In the genomic region with DNA sequence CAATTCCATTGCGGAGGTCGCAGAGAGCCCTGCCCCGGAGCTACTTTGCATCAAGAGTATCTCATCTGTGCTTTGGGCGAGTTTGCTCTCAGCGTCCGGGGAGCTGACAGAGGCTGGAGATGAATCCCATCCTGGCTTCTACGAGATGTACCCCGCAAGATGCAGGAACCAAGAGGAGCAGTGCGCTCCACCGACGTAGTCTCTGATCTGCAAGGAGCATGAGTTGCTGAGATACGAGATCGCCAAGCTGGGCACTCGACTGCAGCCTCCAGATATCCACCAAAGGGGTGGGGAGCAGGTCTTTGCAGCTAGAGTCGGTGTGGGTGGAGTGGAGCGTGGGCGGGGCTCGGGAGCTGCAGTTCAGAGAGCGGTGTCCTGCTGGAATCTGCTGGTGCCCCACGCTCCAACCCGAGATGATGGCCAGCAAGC, we compare ENCODE assay signal across 8 mouse cellular contexts. TPM values are rescaled to one million over a fixed set of nuclear protein-coding genes. Genes with fewer than 3 reads are reported as not detected.
DNase-seq lines count a peak whose midpoint lies in the region; ATAC-seq and TF ChIP-seq lines count a peak whose summit lies in the region.

Gene Ube2l6, plus strand, starts transcription at position 336 of the 429 bp plus-strand sequence.

- H3K27ac ChIP-seq in CH12.LX (ENCODE audit: insufficient read depth, low read depth), result no peak within 1 kb of the TSS
- peak within 1 kb of the TSS; percentile 84 for H3K27ac ChIP-seq in forebrain, embryonic 10.5 days
- peak within 1 kb of the TSS; percentile 82 for H3K27ac ChIP-seq in heart, embryonic 13.5 days (replicated peaks)
- H3K27ac ChIP-seq in kidney, embryonic 16.5 days (ENCODE audit: low read length), result peak within 1 kb of the TSS; percentile 43; the same call in 1 of the 2 replicates
- peak within 1 kb of the TSS; percentile 81 for H3K27ac ChIP-seq in liver, adult 2 months (replicated peaks; ENCODE audit: insufficient read depth, low read depth, low read length)
- H3K27ac ChIP-seq in stomach, embryonic 15.5 days, result peak within 1 kb of the TSS; percentile 63

- peaks cover 13% of the 10 kb centered on the region for H3K9me3 ChIP-seq in CH12.LX (replicated peaks; ENCODE audit: low read length)
- H3K9me3 ChIP-seq in forebrain, embryonic 10.5 days, result peaks cover 18% of the 10 kb centered on the region
- peaks cover 19% of the 10 kb centered on the region; the same call in 1 of the 2 replicates for H3K9me3 ChIP-seq in heart, embryonic 13.5 days
- H3K9me3 ChIP-seq in kidney, embryonic 16.5 days (ENCODE audit: low read length), result peaks cover 7% of the 10 kb centered on the region; the same call in 1 of the 2 replicates
- H3K9me3 ChIP-seq in stomach, embryonic 15.5 days, result no peaks in the 10 kb centered on the region

- no peak for TF ChIP-seq RAD21 in CH12.LX (IDR thresholded peaks at IDR 0.05; ENCODE audit: low read depth, low read length)

- dilution Hi-C loops in CH12.LX (cut with MboI; ENCODE audit: extremely low pct_ligation_motif_present, extremely low pct_unique_long_range_greater_than_20kb, low sequenced_read_pairs), result no loop called here

- peak; percentile 75 for ATAC-seq in heart, embryonic 13.5 days (ENCODE audit: extremely low read depth, insufficient number of reproducible peaks, low FRiP score, low TSS enrichment)
- ATAC-seq in kidney, embryonic 16.5 days (ENCODE audit: low FRiP score, low TSS enrichment), result peak; percentile 87
- ATAC-seq in monocyte, adult 5-6 weeks (replicated peaks; ENCODE audit: insufficient number of reproducible peaks, low FRiP score, low TSS enrichment, poor library complexity, severe bottlenecking), result peak; percentile 37
- peak; percentile 90 for ATAC-seq in stomach, embryonic 15.5 days (ENCODE audit: insufficient read depth, low FRiP score, low read depth)

- no peak for TF ChIP-seq POLR2A in CH12.LX (IDR thresholded peaks at IDR 0.05; ENCODE audit: low read depth, low read length)
- 0 out of 2 replicates have a peak, but pooled peaks have one; percentile 31 for TF ChIP-seq POLR2A in liver, adult 2 months (IDR thresholded peaks at IDR 0.05; ENCODE audit: extremely low read depth, insufficient read depth, low read length)

- under 1% methylated on average over 21 of the region's 21 CpGs for WGBS in forebrain, embryonic 10.5 days
- 1% methylated on average over 21 of the region's 21 CpGs for WGBS in heart, embryonic 13.5 days
- under 1% methylated on average over 21 of the region's 21 CpGs for WGBS in kidney, embryonic 16.5 days
- under 1% methylated on average over 21 of the region's 21 CpGs for WGBS in liver, adult 2 months
- WGBS in stomach, embryonic 15.5 days, result under 1% methylated on average over 21 of the region's 21 CpGs

- H3K4me2 ChIP-seq in CH12.LX (ENCODE audit: insufficient read depth, low read depth, poor library complexity, severe bottlenecking), result peak within 1 kb of the TSS; percentile 92
- H3K4me2 ChIP-seq in heart, embryonic 13.5 days, result peak within 1 kb of the TSS; percentile 98
- peak within 1 kb of the TSS; percentile 95 for H3K4me2 ChIP-seq in kidney, embryonic 16.5 days (replicated peaks; ENCODE audit: low read depth, low read length)
- H3K4me2 ChIP-seq in stomach, embryonic 15.5 days, result peak within 1 kb of the TSS; percentile 84

- TF ChIP-seq CTCF in CH12.LX (conservative IDR thresholded peaks at IDR 0.05 in 1 of 2, IDR thresholded peaks at IDR 0.05 in 1 of 2; ENCODE audit: low read depth in 2 of 2, low read length in 2 of 2), result no peak
- TF ChIP-seq CTCF in liver, adult 2 months (IDR thresholded peaks at IDR 0.05; ENCODE audit: low read depth, low read length), result no peak

- in situ Hi-C loops in CH12.LX (cut with MboI; ENCODE audit: low pct_ligation_motif_present, low pct_unique_long_range_greater_than_20kb, low sequenced_read_pairs), result no loop called here

- peak; percentile 37 for DNase-seq in CH12.LX (ENCODE audit: extremely low read depth)
- DNase-seq in c-Kit-negative CD71-positive TER-119-positive erythroid progenitor cells, embryonic 14.5 days (ENCODE audit: low read depth, low spot score), result peak; percentile 90
- DNase-seq in forebrain, embryonic 10.5 days (ENCODE audit: extremely low spot score, low spot score), result peak; percentile 71
- DNase-seq in liver, adult 2 months (ENCODE audit: extremely low read depth, low read depth, low spot score), result peak; percentile 79

- H3K9ac ChIP-seq in CH12.LX (ENCODE audit: insufficient read depth, low read depth), result peak within 1 kb of the TSS; percentile 70
- peak within 1 kb of the TSS; percentile 86 for H3K9ac ChIP-seq in heart, embryonic 13.5 days
- H3K9ac ChIP-seq in kidney, embryonic 16.5 days (replicated peaks; ENCODE audit: low read length), result peak within 1 kb of the TSS; percentile 54
- H3K9ac ChIP-seq in liver, adult 2 months (ENCODE audit: low read depth, low read length), result peak within 1 kb of the TSS; percentile 62
- peak within 1 kb of the TSS; percentile 26; the same call in 1 of the 2 replicates for H3K9ac ChIP-seq in stomach, embryonic 15.5 days

- peaks cover 0 to 18% of the 10 kb centered on the region in 2 experiments; a peak in 2 of 4 replicates for H3K4me1 ChIP-seq in CH12.LX (ENCODE audit: control insufficient read depth in 1 of 2, insufficient read depth in 2 of 2)
- peaks cover 20% of the 10 kb centered on the region for H3K4me1 ChIP-seq in forebrain, embryonic 10.5 days
- peaks cover 13% of the 10 kb centered on the region for H3K4me1 ChIP-seq in heart, embryonic 13.5 days
- peaks cover 4% of the 10 kb centered on the region; the same call in 1 of the 2 replicates for H3K4me1 ChIP-seq in kidney, embryonic 16.5 days (ENCODE audit: insufficient read depth, low read length)
- H3K4me1 ChIP-seq in liver, adult 2 months (ENCODE audit: control insufficient read depth, insufficient read depth, low read length), result peaks cover 16% of the 10 kb centered on the region
- H3K4me1 ChIP-seq in stomach, embryonic 15.5 days, result no peaks in the 10 kb centered on the region

- H3K79me2 ChIP-seq in CH12.LX (replicated peaks; ENCODE audit: control insufficient read depth, extremely low read depth, insufficient read depth, poor library complexity, severe bottlenecking), result no peaks in the 10 kb centered on the region
- H3K79me2 ChIP-seq in liver, adult 2 months (ENCODE audit: control insufficient read depth, insufficient read depth, low read length), result peaks cover 9% of the 10 kb centered on the region; the same call in 1 of the 2 replicates

- TF ChIP-seq EP300 in CH12.LX (IDR thresholded peaks at IDR 0.05; ENCODE audit: low read length), result no peak

- no peaks in the 10 kb centered on the region for H3K27me3 ChIP-seq in CH12.LX (replicated peaks)
- no peaks in the 10 kb centered on the region for H3K27me3 ChIP-seq in forebrain, embryonic 10.5 days (ENCODE audit: poor library complexity, severe bottlenecking)
- no peaks in the 10 kb centered on the region for H3K27me3 ChIP-seq in heart, embryonic 13.5 days (replicated peaks)
- no peaks in the 10 kb centered on the region for H3K27me3 ChIP-seq in kidney, embryonic 16.5 days (ENCODE audit: insufficient read depth, low read length)
- H3K27me3 ChIP-seq in liver, adult 2 months (ENCODE audit: control insufficient read depth, insufficient read depth, low read length), result no peaks in the 10 kb centered on the region
- H3K27me3 ChIP-seq in stomach, embryonic 15.5 days (replicated peaks), result no peaks in the 10 kb centered on the region

- peak within 1 kb of the TSS; percentile 67 to 84 (median 73) for H3K4me3 ChIP-seq in CH12.LX (replicated peaks in 1 of 3; ENCODE audit: low read depth in 2 of 3, low read length in 2 of 3, poor library complexity in 1 of 3)
- peak within 1 kb of the TSS; percentile 67 for H3K4me3 ChIP-seq in forebrain, embryonic 10.5 days
- H3K4me3 ChIP-seq in heart, embryonic 13.5 days, result peak within 1 kb of the TSS; percentile 73
- H3K4me3 ChIP-seq in kidney, embryonic 16.5 days (ENCODE audit: low read length), result peak within 1 kb of the TSS; percentile 66
- H3K4me3 ChIP-seq in liver, adult 2 months (ENCODE audit: insufficient read depth, low read depth, low read length), result peak within 1 kb of the TSS; percentile 57
- peak within 1 kb of the TSS; percentile 57 for H3K4me3 ChIP-seq in stomach, embryonic 15.5 days (replicated peaks)

- H3K36me3 ChIP-seq in CH12.LX (replicated peaks in 1 of 2; ENCODE audit: control insufficient read depth in 1 of 2, insufficient read depth in 1 of 2, low read length in 1 of 2), result no peaks in the 10 kb centered on the region
- no peaks in the 10 kb centered on the region for H3K36me3 ChIP-seq in forebrain, embryonic 10.5 days (replicated peaks)
- H3K36me3 ChIP-seq in heart, embryonic 13.5 days, result peaks cover 9% of the 10 kb centered on the region
- H3K36me3 ChIP-seq in kidney, embryonic 16.5 days (ENCODE audit: insufficient read depth, low read length), result no peaks in the 10 kb centered on the region
- peaks cover 7% of the 10 kb centered on the region; the same call in 1 of the 2 replicates for H3K36me3 ChIP-seq in liver, adult 2 months (ENCODE audit: control insufficient read depth, insufficient read depth, low read length)
- H3K36me3 ChIP-seq in stomach, embryonic 15.5 days, result no peaks in the 10 kb centered on the region

TF ChIP-seq in CH12.LX, 34 proteins besides CTCF, POLR2A, EP300 and RAD21 (continues in another document):
- TF ChIP-seq NELFE (IDR thresholded peaks at IDR 0.05; ENCODE audit: low read depth, low read length), result no peak
- no peak for TF ChIP-seq ZNF384 (IDR thresholded peaks at IDR 0.05; ENCODE audit: low read depth, low read length)
- no peak for TF ChIP-seq HCFC1 (IDR thresholded peaks at IDR 0.05; ENCODE audit: low read depth, low read length)
- no peak for TF ChIP-seq IRF4 (IDR thresholded peaks at IDR 0.05; ENCODE audit: low read depth, low read length)
- no peak for TF ChIP-seq USF1 (IDR thresholded peaks at IDR 0.05; ENCODE audit: low read depth, low read length)
- no peak for TF ChIP-seq GABPA (IDR thresholded peaks at IDR 0.05; ENCODE audit: insufficient replicate concordance, low read depth, low read length)
- no peak for TF ChIP-seq KAT2A (IDR thresholded peaks at IDR 0.05; ENCODE audit: insufficient replicate concordance, low read length)
- TF ChIP-seq CHD2 (IDR thresholded peaks at IDR 0.05; ENCODE audit: low read length), result no peak
- TF ChIP-seq MXI1 (IDR thresholded peaks at IDR 0.05; ENCODE audit: low read depth, low read length), result no peak
- TF ChIP-seq USF2 (conservative IDR thresholded peaks at IDR 0.05; ENCODE audit: low read depth, low read length), result no peak

RNA-seq across cellular contexts. Expression of gene Ube2l6, which starts in this region (rescaled TPM):
- total RNA-seq in CH12.LX (2012; rRNA removed) (1.7 and 2.0 TPM in 2 replicates), CH12.LX (2014; rRNA removed) (7.3 and 8.5 TPM in 2 replicates)
- polyA plus RNA-seq in CH12.LX (2012; ENCODE audit: insufficient read length, low read depth), result 4.1 and 5.0 TPM in 2 replicates
- polyA plus RNA-seq in forebrain, embryonic 10.5 days (2016; fragmentation: Nextera tagmentation; extraction: Ambion mirVana), result 28.8 and 33.1 TPM in 2 replicates
- polyA plus RNA-seq in heart, embryonic 13.5 days (2015; fragmentation: Nextera tagmentation; extraction: Ambion mirVana), result 92.5 and 114 TPM in 2 replicates
- 44.0 and 46.9 TPM in 2 replicates for polyA plus RNA-seq in kidney, embryonic 16.5 days (2015; fragmentation: Nextera tagmentation; extraction: Ambion mirVana)
- 42.4 and 44.3 TPM in 2 replicates for total RNA-seq in liver, adult 2 months (2014; rRNA removed)
- 99.8 and 106 TPM in 2 replicates for polyA plus RNA-seq in liver, adult 2 months (2012; rRNA removed)
- total RNA-seq in monocyte, adult 5-6 weeks (2017), result 19.2 to 64.4 TPM (median 43.8 TPM) in 3 replicates
- 52.7 and 79.0 TPM in 2 replicates for polyA plus RNA-seq in stomach, embryonic 15.5 days (2015; fragmentation: Nextera tagmentation; extraction: Ambion mirVana)

Comparison
In these comparisons a context has a peak if more than half of its experiments do, and no peak if none do; other contexts are left out.
1. DNase-seq: peak in every context shown above with its lines; median percentile 90 in c-Kit-negative CD71-positive TER-119-positive erythroid progenitor cells, embryonic 14.5 days; 79 in liver, adult 2 months; 71 in forebrain, embryonic 10.5 days; 37 in CH12.LX.
2. H3K9ac ChIP-seq: peak in every context shown above with its lines; median percentile 86 in heart, embryonic 13.5 days; 70 in CH12.LX; 62 in liver, adult 2 months; 54 in kidney, embryonic 16.5 days; 26 in stomach, embryonic 15.5 days.
3. ATAC-seq: peak in every context shown above with its lines; median percentile 90 in stomach, embryonic 15.5 days; 87 in kidney, embryonic 16.5 days; 75 in heart, embryonic 13.5 days; 37 in monocyte, adult 5-6 weeks.